Mouse (Mus musculus) cerebellum, adult (tissue): ENCODE measurements around the gene Gm20388.

ENCODE experiments used
- ATAC-seq: cut with Nextera tagmentation; 2 replicates; pipeline ENCODE4 v1.9.2; 2017; ENCODE audit warnings: mild to moderate bottlenecking, moderate library complexity, mixed read lengths; ENCODE audit not compliant: insufficient number of reproducible peaks, low FRiP score, low TSS enrichment

The Gm20388 gene

GRCm38 (mm10) chr8:122981646-122982045 lies 3071.0 kb downstream of the Gm20388 start:
- no peak for ATAC-seq

GRCm38 (mm10) chr8:122983178-122983942 lies 3072.7 kb downstream of the Gm20388 start:
- ATAC-seq = no peak

GRCm38 (mm10) chr8:122984175-122984574 lies 3073.5 kb downstream of the Gm20388 start:
- ATAC-seq = no peak

GRCm38 (mm10) chr8:122986501-122987184 lies 3076.0 kb downstream of the Gm20388 start:
- no peak for ATAC-seq

GRCm38 (mm10) chr8:122987255-122987654 lies 3076.6 kb downstream of the Gm20388 start:
- no peak for ATAC-seq

- no peak for ATAC-seq
Observed at GRCm38 (mm10) chr8:122988955-122989354, 3078.3 kb downstream of the Gm20388 start.

- no peak for ATAC-seq
Observed at GRCm38 (mm10) chr8:122989976-122990375, 3079.3 kb downstream of the Gm20388 start.

- no peak for ATAC-seq
Observed at GRCm38 (mm10) chr8:122991368-122991767, 3080.7 kb downstream of the Gm20388 start.

- no peak for ATAC-seq
Observed at GRCm38 (mm10) chr8:122992296-122992695, 3081.7 kb downstream of the Gm20388 start.

GRCm38 (mm10) chr8:122993031-122993430 lies 3082.4 kb downstream of the Gm20388 start:
- ATAC-seq = no peak

GRCm38 (mm10) chr8:122993740-122994139 lies 3083.1 kb downstream of the Gm20388 start:
- ATAC-seq = no peak

GRCm38 (mm10) chr8:122997963-122998362 lies 3087.3 kb downstream of the Gm20388 start:
- no peak for ATAC-seq

GRCm38 (mm10) chr8:123000311-123000710 lies 3089.7 kb downstream of the Gm20388 start:
- ATAC-seq = no peak

GRCm38 (mm10) chr8:123004033-123004922 lies 3093.6 kb downstream of the Gm20388 start:
- ATAC-seq = no peak

GRCm38 (mm10) chr8:123005328-123005727 lies 3094.7 kb downstream of the Gm20388 start:
- no peak for ATAC-seq

GRCm38 (mm10) chr8:123005805-123006204 lies 3095.2 kb downstream of the Gm20388 start:
- ATAC-seq = no peak

- ATAC-seq = no peak
Observed at GRCm38 (mm10) chr8:123011321-123011720, 3100.7 kb downstream of the Gm20388 start.

- no peak for ATAC-seq
Observed at GRCm38 (mm10) chr8:123014429-123014828, 3103.8 kb downstream of the Gm20388 start.

- no peak for ATAC-seq
Observed at GRCm38 (mm10) chr8:123015074-123015473, 3104.4 kb downstream of the Gm20388 start.

GRCm38 (mm10) chr8:123017143-123017542 lies 3106.5 kb downstream of the Gm20388 start:
- no peak for ATAC-seq
